Mouse (Mus musculus) megakaryocyte-erythroid progenitor cell, adult 5-6 weeks (primary cell): ENCODE results near the gene Phb2. TPM values are rescaled to one million over a fixed set of nuclear protein-coding genes. Genes with fewer than 3 reads are reported as not detected.

Source experiments
- ATAC-seq: replicated peaks from 2 replicates; pipeline ENCODE4 v1.8.0; 2016; ENCODE audit warnings: mild to moderate bottlenecking, inconsistent platforms; ENCODE audit not compliant: severe bottlenecking, poor library complexity, low FRiP score, low TSS enrichment
- total RNA-seq, 2 experiments: library from RNA; stranded (forward) in 1 of 2; stranded (reverse) in 1 of 2; fragments of 200-1000, 215-1000 nt in 1 of 2; fragments of >200 nt in 1 of 2; fragmentation: Nextera tagmentation in 1 of 2; gene quantifications; 2 replicates each; pipeline ENCODE4 v1.2.3; 2014 to 2017

Gene Phb2
- total RNA-seq, 2 experiments from 2014 or later, result 537 to 558 TPM

DNA sequence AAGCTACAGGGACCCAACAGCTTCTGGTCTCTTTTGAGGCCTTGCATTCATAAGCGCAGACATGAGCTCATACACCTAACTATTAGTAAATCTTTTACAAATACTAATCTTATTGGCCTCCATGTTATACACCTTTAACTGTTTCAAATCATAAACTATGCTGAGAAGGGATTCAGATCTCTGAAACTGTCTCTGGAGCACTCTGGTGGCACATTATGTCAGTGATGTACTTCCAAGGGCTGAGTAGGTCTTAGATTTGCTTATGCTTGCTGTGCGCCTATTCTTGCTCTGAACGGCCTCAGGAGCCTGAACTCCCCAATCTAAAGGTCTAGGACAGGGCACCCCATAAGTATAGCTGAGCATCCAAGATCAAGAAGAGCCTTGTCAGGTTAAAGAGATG, 29.7 kb downstream of the Phb2 start:
- no peak for ATAC-seq

DNA sequence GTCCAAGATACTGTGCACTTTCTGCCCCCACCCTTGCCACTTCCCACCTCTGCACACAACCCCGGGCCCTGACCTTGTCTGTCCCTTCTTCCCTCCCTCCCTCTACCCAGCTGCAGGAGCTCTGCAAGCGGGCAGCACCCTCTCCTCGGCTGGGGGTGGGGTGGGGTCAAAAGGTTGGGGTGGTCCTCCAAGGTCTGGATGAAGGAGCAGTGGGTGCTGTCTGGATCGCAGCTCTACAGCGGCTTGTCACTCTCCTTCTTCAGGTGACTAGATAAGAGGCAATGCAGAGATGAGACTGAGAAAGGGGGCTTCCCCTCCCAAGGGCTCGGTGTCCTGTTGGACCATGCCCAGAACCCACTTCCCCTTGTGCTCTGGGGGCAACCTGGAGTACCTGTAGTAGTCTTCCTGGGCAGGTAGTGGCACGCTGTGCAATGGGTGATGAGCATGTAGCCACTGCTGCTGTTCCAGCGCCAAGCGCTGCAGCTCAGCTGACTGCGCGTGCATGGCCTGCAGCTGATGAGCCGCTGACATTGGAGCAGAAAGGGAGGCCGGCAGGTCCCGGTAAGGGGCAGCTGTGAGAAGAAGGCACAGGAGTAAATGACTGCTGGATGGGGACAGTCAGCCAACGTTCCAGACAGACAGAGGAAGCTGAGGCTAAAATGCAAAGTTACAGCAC, 30.8 kb downstream of the Phb2 start:
- ATAC-seq, result no peak

DNA sequence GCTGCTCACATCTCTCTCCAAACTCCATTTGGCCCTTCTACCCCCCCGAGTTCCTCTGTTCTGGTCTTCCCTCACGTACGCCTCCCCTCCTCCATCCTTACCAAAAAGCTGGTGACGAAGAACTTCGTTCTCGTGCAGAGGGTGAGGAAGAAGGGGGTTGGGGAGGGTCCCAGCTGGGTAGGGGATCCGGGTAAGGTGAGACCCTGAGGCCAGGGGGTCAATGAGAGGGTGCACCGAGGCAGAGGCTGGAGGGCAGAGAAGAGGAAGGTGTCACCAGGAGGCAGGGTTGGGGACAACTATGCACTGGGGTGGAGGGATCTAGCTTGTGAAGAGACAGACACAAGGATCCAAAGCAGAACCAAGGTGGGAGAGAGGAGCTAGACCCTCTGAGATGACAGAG, 31.5 kb downstream of the Phb2 start:
- ATAC-seq, result no peak

DNA sequence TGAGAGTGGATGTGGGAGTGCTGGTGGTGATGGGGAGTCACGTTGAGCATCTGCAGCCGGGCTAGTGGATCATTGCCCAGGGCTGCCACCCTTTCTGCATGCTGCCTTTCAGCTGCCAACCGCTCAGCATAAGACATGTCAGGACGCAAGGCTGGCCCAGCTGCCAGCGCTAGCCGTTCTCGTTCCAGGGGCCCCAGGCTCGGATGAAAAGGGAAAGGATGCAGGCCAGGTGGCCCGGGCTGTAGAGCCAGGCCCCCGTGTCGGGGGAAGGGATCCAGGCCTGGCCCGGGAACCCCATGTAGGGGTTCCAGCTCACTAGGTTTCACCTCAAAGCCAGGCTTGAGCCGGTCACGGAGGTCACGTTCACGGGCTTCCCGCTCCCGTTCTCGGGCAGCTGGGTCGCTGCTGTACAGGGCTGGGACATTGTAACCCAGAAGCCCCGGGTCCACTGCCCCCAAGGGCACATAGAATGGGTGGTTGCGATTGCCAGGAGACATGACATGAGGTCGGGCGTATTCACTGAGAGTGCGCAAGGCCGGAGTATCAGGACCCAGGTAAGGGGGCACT, 32.7 kb downstream of the Phb2 start:
- ATAC-seq, result no peak

DNA sequence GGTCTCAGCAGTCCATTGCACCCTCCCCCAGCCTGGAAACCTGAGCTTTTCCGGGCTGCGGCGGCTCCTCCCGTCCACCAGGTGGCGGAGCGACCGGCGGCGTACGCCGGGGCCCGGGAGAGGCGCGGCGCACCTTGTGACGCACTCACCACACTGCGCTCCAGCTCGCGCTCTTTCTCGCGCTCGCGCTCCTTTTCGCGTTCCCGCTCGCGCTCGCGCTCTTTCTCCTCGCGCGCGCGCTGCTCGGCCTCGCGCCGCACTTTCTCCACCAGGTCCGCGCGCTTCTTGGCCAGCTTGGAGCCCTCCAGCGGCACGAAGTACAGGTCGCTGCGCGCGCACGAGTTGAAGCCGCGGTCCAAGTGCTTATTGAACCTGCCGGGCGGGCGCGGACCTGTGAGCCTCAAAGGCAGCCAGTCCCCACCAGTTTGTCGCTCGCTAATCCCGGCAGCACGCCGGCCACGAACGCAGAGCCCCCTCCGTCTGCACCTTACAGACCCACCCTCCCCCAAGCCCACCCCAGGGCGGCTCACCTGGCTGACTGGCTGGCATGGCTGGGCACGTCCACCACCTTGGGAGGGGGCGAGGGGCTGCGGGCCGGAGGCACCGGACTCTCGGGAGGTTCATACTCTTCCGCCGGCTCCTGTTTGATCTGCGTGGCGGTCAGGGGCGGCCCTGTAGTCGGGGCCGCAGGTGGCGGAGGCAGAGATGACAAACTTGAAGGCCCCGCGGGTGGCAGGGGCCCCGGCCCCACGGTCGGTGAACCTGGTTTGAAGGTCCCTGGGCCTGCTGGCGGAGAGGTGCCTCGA, 33.6 kb downstream of the Phb2 start:
- peak; percentile 55 for ATAC-seq

DNA sequence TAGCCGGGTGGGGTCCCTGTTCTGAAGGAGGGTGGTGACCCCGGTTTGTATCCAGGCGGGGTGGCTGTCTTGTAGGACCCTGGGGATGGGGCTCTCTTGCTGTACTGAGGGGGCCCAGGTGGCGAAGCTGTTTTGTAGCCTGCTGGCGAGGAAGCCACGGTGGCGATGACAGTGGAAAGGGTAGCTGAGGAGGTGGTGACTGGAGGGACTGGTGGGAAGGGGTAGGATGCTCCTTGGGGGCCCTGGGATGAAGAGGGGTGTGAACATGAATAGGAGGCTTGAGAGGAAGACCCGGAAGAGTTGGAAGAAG, 34.1 kb downstream of the Phb2 start:
- no peak for ATAC-seq

DNA sequence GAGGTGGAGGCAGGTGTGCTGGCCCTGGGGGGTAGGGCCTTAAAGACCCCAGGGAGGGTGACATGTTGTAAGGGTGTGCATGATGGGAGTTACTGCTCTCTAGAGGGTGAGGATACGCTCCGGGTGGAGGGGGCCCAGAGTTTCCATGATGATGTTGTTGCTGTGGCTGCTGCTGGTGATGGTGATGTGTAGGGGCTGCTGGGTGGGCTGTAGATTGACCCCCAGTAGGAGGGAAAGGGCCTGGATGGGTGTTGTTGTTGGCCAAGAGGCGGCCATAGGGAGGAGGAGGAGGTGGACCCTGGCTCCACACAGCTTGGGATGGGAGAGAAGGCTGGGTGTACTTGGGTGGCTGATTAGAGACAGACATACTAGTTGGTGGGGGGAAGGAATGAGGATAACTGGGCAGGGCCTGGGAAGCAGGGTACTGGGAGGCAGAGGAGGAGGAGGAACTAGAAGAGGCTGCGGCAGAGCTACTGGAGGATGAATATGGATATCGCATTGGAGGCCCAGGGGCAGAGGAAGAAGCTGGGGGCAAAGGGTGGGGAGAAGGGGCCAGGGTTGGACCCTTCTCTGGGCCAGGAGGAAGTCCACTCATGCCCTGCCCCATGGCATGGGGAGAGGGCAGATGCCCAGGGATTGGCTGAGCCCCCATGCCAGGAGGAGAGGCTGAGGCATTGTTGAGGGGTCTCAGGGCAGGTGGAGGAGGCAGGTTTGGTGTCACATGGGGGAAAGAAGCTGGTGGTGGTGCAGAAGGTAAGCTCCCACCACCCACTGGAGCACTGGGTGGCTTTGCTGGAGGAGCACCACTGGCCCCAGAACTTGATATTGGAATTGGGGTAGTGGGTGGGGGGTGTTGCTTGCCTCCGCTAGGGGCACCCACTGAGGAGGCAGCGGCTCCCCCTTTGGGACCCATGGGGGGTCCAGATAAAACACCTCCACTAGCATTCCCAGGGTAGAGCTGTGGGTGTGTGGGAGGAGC, 34.8 kb downstream of the Phb2 start:
- no peak for ATAC-seq

DNA sequence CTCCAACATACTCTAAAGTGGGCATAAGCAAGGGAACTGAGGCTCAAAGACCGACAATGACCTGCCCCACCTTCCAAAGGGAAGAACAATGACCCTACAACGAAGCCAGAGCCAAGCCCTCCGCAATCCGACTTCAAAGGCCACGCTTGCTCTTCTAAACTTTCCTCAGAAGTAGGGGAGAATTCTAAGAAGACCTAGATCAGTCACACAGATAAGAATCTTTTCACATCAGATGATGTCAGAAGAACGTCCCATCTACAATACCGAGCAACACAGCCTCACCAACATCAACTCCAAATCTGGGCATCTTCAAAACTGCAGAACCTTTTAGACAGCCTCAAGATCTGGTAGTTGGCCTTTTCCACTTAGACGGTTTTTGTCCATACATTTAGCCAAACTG, 38.3 kb downstream of the Phb2 start:
- no peak for ATAC-seq

DNA sequence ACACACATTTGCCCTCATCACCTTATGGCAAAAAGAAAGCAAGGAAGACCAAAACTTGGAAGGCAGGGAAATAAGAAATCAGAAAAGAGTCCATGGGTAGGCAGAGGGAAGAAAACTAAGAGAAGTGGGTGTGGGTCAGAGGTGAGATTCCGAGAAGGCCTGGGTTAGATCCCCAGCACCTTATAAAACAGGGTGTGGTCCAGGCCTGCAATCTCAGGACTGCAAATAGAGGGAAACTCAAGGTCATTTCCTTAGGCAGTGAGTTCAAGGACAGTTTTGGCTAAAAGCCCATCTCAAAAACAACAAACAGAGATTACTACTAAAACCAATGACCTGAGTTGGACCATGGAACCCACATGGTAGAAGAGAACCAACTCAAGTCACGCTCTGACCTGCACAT, 41.7 kb downstream of the Phb2 start:
- no peak for ATAC-seq

DNA sequence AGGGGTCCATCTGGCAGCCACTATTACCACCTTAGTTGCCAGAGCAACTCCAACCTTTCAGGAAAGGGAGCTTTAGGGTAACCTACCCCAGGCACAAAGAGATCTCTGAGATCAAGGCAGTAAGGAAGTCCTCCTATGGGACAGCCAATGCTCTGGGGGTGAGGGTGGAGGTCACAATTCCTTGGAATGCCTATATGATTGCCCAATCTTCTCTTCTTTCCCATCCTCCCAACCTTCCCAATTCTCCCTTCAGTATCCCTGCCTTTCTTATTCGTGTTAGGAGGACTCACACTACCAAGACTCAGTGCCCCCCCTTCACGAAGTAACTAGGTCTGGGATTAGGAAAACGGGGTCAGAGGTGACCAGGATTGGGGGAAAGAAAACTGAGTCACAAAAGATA, 43.2 kb downstream of the Phb2 start:
- ATAC-seq, result no peak

DNA sequence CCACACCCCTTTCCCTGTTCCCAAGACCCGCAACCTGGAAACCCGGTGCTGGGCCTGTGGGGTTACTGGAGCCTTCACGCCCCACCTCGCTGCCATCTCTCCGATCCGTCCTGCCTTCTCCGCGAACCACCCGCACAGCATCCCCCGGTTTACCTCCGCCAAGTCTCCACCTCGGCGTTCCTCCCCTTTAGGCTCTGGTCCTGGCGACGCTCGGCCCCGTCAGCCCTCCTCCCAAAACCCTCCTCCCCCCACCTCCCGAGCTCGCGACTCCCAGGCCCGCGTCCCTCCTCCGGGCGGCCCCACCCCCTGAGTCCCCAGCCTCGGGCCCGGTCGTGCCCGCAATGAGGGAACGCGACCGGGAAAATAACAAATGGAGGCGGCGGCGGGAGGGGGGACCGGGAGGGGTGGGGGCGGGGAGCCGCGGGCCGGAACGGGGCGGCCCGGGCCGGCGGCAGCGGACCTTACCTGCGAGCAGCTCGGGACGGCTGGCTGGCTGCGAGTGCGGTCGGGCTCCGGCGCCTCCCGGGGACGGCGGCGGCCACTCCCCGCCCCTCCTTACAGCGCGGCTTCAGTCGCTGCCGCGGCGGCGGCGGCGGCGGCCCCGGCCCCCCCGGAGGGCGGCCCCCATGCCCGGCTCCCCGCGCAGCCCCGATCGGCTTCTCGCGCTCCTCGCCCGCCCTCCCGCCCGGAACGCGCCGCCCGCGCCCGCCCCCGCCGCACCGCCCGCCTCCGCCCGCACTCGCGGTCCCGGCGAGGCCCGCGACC, 43.9 kb downstream of the Phb2 start, which contains the start of the genes Gm45234 and Atn1:
Gene Gm45234, minus strand, starts transcription at position 191 of the 765 bp plus-strand sequence.
Gene Atn1, minus strand, starts transcription at position 694 of the 765 bp plus-strand sequence.
- ATAC-seq, result peak; percentile 36

DNA sequence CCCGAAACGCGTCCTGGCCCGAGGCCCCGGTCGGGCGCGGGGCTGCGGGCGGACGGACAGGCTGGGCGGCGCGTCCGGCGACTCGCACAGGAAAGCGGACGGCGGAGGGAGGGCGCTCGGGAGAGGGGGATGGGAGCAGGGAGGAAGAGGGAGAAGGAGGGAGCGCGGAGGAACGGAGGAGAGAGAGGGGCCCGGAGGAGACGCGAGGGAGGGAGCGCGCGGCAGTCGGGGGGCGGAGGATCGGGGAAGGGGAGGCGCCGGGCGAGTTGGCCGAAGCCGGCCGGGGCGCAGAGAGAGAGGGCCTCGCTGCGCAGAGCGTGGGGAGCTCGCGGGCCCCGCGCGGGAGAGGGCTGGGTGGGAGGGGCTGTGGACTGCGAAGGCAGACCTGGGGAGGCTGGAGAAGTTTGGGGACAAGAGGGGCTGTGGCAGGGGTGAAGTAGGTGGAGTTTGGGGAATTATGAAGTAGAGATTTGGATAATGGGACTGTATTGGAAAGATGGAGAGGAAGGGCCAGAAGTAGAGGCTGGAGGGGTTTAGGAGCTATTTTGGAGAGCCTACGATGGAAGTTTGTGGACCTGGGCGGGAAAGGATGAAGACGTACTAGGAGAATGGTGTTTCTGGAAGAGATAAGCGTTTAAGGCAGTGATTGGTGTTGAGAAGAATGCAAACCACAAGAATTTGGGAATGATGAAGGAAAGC, 44.7 kb downstream of the Phb2 start:
- no peak for ATAC-seq

DNA sequence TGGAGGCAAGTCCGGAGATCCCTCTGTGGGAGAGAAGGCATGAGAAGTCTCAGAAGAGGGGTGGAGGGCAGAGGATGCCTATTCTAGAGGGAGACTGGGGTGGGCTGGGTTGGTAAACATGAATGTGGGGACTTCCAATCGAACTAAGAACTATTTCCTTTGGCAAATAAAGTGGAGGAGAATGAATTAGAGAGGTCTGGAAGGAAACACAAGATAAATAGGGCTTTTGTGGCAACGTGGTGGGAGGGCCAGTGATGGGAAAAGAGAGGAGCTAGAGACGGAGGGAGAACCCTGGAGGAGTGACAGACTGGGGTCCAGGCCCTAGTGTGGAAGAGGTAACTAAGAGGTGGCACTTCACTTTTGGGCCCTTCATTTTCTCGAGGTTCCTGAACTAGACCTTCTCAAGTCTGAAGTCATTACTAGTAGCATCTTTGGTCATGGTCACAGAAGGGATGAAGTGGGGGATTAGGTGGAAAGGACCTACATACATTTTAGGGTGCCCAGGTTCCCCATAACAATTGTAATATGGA, 45.3 kb downstream of the Phb2 start:
- no peak for ATAC-seq

DNA sequence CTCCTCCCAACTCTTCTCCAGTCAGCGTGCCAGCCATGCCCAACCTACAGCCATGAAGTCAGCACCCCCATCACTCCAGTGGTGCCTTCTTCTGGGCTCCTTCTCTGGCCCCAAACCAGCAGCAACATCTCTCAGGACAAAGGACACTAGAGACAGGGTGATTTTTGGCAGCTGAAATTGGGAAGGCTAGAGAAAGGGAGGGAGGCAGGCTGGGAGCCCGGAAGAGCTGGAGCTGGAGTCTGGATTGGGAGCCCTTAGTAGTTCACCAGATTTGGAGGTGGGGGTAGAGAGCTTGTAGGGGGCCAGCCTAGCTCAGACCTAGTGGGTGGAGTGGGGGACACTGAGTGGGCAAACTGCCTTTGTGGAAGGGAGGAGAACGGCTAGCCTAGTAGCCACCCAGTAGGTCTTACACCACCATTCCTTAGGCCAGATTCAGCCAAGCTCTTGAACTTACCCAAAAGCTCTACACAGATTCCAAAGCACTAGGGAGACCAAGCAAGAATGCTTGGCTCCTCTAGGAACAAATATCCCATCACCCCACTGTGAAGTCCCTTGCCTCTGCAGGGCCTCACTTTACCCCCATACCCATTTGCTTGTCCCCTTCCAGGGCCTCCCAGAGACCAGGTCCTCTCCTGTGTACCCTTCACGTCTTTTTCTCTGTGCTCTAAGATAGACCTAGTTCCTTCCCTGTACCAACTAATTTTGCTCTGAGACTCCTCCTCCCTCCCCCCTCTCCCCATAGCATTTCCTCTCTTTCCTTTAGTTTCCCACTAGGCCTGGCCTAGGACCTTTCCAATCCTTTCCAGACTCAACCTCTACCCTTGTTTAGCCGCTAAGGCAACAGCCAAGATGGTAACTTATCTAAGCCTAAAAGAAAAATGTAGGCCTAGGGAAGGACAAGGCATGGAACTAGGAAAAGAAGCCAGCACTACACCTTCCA, 46.0 kb downstream of the Phb2 start:
- ATAC-seq, result no peak

DNA sequence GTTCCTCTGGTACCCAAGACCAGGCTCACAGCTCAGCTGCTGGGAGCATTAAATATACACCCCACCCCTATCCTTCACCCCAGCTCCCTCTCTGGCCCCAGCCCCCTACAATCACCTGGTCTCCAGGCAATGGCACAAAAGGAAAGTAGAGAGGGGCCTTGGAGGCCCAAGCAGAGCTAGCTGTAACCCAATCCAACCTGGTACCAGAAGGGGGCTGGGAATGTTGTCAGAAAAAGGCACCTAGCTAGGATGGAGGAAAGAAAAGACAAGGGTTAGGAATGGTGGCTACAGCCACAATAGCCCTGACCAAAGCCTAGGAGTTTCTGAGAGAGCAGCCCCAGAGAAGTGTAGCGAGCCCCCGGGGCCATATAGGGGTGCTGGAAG, 46.7 kb downstream of the Phb2 start:
- no peak for ATAC-seq

DNA sequence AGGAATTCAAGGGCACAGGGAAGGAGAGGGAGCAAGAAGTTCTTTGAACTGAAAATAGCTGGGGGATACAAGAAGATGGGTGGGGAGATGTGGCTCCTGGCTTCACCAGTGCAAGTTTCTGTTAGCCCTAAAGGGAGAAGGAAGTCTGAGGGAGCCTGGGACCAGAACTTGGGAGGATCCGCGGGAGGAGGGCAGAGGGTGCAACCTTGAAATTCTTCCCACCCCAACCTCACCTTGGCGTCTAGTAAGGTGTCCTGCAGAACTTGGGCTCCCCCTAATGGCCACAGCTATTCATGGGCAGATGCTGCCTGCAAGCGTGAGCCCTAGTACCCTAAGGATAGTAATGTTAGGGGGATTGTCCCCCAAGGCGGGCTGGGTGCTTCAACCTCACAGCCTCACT, 47.1 kb downstream of the Phb2 start:
- ATAC-seq, result peak; percentile 77

DNA sequence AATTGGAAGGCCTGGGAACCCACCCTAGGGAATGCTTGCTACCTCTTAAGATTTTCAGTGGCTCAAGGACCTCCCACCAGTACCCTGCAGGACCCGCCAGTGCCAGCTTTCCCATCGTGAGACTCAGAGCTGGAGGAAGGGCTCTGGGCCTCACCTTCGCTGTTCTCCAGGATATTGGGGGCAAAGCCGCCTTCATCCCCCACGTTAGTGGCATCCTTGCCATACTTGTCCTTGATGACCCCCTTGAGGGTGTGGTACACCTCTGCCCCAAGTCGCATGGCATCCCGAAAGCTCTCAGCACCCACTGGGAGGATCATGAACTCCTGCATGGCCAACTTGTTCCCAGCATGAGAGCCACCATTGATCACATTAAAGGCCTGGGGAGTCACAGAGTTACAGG, 53.8 kb downstream of the Phb2 start:
- no peak for ATAC-seq
